Mouse (Mus musculus) cerebellum, adult 8-10 months (tissue): ENCODE data around the gene Acyp2.
A peak's percentile ranks its signal among the peaks of the same experiment; 100 is the strongest.

Experiments
- DNase-seq: peaks from one replicate; pipeline ENCODE4 v3.0.0; 2022

The Acyp2 gene

DNA sequence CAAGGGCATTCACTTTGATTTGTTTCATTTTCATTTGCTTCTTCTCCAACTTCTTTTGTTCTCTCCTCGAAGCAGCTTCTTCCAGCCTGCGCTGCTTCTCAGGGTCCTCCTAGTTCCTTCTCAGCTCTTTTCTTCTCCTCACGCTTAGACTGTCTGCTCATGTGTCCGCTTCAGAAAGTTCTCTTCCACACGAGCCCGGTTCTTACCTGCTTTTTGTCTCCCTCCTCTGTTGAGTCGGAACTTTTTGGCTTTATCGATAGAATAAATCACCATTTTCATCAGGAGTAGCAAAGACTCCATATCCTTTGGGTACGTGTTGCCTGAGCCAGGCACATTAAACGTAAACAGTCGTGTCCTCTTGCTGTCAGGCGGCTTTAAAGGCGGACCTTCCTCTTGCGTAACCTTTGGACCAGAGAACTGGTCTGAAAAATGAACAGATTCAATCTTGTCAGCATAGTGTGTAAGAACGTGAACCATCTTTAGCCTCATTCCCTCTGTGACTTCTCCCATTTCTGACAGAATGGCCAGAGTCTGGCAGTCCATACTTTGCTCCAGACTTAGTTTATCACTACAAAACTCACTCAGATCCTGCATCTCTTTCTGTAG is 76.5 kb downstream of the Acyp2 start:
- DNase-seq, result no peak

DNA sequence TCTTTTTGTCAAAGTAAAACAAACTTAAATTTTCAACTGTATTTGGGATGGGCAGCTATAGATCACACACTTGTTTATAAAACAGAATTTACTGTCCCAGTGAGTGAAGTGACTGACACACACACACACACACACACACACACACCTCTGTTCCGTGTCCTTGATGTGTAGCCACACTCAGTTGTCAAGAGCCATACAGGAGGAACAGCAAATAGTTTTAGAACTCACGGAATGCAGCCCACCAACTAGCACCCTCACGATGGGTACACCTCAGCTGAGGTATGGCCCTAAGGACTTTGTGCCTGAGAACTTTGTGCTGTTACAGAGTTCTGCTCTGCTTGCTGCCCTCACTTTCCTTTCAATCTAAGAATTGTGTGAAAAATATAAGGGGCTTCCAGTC is 78.8 kb downstream of the Acyp2 start:
- no peak for DNase-seq

DNA sequence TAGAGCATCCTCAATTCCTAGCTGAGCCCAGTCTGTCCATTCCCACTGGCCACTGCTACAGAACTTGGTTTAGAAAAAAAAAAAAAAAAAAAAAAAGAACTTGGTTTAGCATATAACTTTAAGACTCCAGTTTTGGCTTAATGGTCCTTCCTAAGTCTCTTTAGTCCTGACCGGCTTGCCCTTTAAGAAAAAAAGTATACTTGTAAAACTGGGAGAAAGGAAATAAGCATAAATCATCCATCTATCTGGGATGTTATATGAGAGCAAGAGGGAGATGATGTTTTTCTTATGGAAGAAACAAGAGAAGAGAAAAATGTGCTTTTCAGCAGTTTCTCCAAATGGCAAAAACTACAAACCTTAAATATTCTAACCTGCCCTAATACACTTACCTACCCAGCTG is 89.2 kb downstream of the Acyp2 start:
- DNase-seq, result no peak

DNA sequence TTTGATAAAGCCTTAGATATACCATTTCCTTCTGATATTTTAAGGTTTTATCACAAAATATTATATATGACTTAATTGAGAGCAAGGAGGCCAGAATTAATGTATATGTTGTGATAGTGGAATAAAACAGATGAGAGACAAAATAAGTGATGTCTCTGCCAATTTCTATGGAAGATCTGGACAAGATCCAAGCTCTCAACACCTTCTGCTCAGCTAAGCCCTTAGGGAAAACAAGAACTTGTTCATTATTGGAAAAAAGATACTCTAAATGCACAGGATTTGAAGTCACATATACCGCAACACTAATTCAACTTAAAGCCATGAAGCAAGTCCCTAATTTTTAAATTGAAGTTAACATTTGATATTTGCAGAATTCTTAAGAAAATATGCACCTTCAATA is 96.0 kb downstream of the Acyp2 start:
- DNase-seq, result no peak

DNA sequence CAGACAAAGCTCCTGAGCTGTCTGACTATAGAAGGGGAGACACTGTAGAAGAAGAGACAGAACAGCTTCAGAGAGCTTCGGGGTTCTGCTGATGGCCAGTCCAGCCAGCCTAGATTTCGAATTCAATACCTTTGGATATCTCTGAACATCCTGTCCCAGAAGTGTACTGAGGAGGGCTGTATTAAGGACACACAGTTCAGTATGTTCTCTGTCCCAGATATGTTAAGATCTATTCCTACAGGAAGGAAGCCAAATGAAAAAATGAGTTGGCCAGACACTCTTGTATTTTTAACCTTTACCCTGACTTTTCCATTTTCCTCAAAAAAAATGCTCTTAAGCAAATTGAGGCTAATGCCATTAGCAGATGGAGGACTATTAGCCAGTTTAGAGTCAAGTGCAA is 132.3 kb downstream of the Acyp2 start:
- DNase-seq, result no peak

DNA sequence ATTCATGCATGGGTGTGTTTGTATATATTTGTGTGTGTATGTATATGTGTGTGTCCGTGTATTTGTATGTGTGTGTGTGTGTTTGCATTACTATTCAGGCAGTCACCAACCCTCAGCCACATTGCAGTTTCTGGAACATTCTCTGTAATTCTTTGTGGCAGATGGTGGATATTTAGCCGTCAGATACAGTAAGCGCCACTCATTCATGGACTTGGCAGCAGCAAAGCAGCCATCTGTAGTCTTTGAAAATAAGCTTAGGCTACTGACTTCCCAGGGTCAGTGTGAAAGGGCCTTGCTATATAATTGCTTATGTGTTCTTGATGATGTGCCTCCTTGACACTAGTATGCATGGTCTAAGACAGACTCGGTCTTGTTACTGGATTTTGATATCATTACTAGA is 141.2 kb downstream of the Acyp2 start:
- DNase-seq, result peak; percentile 52

DNA sequence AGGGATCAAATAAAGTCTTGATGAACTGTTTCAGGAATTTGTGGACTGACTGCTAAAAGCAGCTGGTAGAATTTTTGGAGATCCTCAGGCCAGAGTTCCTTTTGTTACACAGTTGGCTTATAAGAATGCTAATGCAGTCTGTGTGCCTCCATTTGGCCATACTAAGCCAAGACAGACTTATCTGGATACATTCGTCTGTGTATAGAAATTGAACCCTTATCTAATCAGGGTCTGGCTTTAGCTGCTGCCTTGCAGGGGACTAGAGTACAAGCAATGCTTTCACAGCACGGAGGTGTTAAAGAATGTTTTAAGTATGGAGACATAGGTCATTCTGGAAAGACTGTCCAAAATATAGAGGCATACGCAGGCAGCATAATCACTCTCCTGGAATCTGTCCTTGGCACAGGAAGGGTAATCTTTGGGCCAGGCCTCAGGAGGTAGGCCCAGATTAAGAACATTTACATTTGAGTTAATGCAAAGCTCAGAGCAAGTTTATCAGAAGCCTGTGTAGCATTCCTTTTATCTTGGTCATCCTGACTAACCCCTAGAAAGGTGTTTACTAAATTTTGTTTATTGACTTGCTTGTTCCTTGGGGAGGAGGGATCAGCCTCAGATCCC is 150.5 kb downstream of the Acyp2 start:
- DNase-seq, result no peak

DNA sequence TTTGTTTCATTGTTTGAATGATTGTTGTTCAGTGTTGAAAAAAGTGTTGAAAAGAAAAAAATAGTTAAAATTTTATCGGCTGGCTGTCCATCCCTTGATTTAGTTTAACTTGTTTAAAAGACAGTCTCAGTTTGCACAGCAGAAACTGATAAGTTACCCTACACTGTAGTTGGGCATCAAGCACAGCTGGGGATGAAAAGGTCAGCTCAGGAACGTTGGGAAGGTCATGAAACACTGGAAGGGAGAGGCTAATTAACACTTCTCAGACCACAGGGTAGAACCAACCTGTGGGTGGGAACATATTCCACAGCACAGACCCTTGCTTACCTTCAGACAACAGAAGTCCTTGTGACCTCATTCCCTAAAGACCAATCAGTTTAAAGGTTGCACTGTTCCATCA is 152.2 kb downstream of the Acyp2 start:
- DNase-seq, result no peak

DNA sequence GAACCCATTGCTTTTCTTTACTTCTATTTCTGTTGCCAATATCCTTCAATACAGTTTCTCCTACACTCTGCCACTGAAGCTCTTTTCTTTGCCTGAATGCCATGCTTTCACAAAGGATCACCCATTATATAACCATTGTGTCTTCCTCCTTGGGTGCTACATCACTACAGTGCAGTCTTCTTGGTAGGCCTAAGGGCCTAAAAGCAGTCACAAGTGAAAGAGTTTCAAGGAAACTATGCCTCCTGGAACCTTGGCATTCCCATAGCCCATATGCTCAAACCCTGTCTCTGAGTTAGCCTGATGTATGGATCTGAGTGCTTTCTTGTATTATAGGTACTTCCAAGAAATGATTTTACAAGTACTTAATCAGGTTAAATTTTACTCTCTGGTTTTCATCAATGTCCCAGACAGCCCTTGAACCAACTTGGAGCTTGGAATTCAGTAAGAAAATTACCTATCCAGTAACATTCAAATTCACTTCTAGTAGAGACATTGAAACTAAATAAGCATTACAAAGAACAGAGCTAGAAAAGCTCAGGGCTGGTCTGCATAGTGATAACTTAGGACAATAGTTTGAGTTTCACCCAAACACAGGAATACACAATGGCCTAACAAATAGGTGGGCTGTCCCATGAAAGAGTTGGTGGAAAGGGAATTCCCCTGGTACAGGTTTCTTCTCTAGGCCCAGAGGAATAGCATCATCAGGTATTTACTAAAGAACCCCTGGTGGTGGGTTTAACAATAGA is 157.7 kb downstream of the Acyp2 start:
- no peak for DNase-seq

DNA sequence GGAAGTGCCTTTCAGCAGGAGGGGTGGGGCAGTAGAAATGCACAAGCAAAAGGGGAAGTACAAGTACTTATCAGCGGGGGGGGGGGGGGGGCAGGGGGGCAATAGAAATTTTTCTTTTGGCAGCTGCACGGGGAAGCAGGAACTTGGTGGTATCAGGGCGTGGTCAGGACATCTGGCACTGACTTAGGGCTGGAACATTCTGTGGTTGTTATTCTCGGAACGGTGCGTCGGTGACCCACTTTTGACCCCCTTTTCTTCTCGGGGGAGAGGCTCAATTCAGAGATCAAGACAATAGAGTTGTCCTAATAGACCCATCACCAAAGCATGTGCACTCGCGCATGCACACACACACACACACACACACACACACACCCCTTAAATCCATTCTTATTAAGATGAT is 161.2 kb downstream of the Acyp2 start:
- no peak for DNase-seq

DNA sequence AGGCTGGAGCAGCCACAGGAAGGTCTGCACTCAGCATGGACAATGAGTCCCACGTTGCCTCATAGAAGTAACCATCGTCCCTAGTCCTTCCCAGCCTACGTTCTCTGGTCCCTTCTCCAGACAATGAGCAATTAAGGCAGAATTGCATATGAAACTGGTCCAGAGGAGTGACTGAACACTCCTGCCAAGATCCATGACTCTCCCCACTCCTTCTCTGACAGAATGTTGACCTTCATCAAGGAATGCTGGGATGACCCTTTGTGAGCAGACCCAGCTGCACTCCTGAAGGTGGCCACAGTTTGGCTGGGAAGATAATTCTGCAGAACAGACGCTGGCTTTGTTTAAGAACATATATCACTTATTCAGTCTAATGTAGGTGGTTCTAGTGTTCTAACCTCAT is 166.1 kb downstream of the Acyp2 start:
- no peak for DNase-seq

DNA sequence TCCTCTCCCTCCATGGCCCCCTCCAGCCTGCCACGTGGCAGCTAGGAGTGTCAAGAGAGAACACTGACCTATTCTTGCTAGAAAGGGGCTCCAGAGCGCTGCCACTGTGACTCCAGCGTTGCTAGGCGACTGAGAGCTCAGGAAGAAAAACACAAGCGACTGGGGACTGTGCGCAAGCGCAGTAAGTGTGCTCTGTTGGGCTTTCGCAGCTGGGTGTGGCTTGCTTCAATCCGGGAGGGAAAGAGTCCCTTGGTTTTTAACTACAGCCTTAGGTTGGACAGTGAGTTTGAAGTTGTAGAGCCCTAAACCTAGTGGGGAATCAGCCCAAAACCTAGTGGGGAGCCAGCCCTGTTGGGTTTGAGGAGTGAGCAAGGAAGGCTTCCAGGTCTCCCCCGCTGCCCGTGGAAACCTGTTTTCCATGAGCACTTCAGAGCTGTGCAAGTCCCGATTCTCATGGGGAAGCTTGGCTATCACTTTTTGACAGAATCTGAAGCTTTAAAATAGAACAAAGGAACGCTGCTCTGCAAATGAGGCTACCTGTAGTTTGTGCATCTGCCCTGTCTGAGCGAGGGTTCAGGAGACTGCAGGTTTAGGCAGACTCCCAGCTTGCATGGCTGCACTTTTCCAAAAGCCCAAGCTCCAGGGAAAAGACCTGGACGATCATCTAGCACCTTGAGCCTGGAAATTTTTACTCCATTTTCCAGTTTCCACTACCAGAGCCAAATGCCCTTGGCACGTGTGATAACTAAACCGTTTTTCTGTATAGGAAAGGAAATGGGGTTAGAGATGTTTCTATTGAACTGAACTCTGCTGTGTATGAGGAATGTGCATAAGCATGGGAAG is 177.4 kb downstream of the Acyp2 start, which contains the start of gene 4930505A04Rik:
TSS of gene 4930505A04Rik (minus strand) at position 77 of the 843 bp plus-strand sequence.
- DNase-seq, result peak; percentile 76

DNA sequence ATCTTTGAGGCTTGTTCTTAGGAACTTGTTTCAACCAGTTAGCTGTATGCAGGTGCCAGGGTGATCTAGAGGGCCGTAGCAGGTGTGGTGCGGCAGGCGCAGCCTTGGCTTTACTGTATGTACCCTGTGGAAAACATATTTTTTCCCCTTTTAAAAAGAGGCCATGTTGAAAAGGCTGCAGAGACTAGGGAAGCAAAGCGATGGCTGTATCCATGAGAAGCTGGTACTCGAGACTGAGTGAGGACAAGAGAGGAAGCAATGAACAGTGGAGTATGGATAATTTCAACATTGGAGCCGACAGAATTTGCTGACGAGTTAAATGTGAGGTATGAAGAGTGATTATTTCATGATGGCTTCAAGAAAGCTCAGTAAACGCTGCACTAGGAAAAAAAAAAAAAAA is 178.2 kb downstream of the Acyp2 start:
- no peak for DNase-seq
